Mouse (Mus musculus) MEL-GATA-1-ER (cell line): Measurements from ENCODE around the gene Rbfox1.
A peak's percentile ranks its signal among the peaks of the same experiment; 100 is the strongest.

Source experiments
- DNase-seq: peaks from one replicate; pipeline ENCODE4 v3.0.0-alpha.2; 2012; ENCODE audit warnings: low read depth; ENCODE audit errors: extremely low read depth

The Rbfox1 gene

DNA sequence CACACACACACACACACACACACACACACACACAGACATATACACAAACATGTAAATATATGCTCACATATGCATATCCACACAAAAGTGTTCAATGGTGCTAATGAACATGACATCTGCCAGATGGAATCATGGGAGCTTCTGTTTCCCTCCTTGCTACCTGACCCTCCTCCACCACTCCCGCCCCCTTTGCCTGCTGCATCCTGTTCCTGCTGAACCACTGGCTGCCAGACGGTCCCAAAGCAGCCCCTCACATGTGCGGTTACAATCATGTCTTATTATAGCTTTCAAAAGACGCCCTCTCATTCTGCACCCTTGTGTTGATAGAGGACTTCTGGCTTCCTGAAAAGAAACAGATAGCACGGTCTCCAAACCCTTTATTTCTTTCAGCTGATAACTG is 563.1 kb downstream of the Rbfox1 start:
- no peak for DNase-seq

DNA sequence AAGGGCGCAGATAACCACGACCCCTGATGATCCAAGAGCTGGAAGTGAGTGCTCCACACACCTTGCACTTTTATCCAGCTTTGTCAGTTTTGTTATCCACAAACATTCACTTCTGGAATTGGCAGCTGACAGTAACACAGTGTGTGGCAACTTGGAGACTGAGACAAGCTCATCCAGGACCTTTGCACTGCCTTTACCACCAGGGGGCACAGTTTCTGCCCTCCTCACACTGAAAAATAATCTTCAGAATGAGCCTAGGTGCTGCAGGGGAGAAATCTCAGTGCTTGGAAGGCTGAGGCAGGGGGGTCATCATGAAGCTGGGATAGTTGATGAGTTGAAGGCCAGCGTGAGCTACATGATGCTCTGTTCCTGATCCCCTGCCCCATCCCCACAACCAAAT is 570.2 kb downstream of the Rbfox1 start:
- DNase-seq = no peak

DNA sequence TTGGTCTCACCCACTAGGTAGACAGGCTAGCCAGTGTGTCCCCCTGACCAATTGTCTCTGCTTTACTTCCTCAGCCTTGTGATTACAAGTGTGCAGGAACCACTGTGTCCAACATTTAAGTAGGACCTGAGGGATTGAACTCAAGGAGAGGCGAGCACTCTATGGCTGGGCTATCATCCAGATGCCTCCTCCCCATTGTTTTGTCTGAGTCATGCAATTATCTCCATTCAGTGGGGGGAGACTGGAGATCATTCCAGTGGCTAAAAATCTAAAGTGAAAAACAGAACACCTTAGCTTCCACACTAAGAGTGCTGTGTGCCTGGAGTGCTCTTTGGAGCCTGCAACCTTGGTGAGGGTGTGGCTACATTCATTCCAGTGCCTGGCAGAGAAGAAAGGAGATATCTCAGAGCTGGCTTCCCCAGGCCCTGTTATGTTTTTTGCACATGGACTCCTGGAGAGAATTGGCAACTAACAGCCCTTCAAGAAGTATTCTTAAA is 594.0 kb downstream of the Rbfox1 start:
- DNase-seq = no peak

- no peak for DNase-seq
Observed at GRCm38 (mm10) chr16:6479616-6480410, 594.7 kb downstream of the Rbfox1 start.

GRCm38 (mm10) chr16:6480411-6480728 is 595.2 kb downstream of the Rbfox1 start:
- peak; percentile 1 for DNase-seq

DNA sequence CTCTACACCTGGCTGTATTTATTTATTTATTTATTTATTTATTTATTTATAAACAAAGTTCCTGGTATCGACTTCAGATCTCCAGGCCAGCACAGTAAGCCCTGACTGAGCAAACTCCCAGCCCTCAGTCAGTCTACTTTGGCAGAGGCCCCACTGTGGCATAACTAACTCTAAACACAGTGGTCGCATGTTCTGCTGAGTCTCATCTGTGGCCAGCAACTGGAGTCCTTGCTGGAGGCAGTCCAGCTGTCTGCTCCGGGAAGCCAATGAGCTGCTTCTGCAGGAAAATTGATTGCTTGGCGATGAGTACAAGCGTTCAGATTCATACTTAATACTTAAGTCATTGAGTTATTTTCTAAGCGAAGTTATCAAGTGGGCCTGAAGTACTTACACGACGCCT is 598.5 kb downstream of the Rbfox1 start:
- no peak for DNase-seq

DNA sequence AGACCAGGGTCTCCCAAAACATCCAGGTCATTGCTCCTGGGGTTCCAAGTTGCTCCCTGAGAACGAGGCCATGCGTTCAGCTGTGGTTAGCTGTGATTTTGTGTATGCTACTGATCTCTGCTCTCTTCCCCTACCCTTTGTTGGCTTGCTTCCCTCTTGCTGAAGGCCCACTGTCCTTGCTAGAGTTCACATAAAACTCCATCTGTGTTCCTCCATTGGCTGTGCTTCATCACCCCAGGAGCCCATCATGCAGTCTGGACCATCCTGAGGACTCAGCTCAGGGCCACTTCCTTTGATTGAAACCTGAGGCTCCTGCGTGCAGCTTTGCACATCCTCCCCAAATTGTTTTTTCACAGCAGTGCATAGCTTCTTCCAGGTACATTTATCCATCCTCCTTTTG is 600.5 kb downstream of the Rbfox1 start:
- no peak for DNase-seq

DNA sequence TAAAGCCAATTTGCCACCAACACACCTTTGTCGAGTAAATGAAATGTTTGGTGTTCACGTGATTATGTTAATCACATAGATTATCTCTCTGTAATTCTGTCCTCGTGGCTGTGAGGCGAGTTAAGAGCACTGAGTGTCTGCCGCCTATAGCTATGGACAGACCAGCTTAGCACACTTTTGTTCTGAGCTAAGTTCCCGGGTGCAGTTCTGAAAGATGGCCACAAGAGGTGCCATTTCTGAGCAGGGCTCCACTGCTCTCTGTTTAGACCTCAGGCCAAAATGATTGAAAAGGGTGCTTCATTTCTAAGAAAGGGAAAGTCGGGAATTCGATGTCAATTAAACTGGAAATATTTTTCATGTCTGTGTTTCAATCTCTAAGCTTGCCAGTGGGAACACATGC is 617.1 kb downstream of the Rbfox1 start:
- DNase-seq = no peak

DNA sequence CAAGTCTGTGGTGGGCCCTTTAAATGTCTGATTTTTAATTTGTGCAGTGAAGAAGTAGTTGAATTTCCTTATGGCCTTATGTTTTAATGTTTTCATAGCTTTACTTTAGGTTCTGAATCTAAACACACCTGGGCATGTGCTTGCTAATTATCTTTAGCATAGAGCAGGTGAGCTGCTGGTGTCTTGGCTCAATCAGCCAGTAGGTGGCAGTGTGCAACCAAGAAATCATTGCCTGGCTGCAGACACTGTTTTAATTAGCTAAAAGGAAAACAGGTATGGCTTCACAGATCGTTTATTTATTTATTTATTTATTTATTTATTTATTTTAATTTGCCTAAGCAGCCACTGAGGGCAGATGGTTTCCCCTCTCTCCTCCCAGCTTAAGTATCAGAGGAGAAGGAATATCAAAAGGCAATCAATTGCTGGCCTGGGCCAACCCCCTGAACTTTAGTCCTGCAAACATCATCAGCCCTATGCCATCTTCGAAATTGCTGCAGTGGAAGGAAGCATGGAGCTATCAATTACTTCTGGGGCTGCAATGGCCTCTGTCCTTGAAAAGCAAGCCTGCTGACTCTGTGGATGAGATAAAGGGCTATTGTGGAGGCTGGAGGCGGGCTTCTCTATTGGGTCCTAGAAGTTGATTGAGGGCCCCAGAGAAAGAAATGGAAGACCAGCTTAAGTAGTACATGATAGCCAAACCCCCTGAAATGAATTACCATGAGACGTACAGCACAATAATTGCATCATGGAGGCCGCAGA is 618.6 kb downstream of the Rbfox1 start:
- no peak for DNase-seq

- DNase-seq = no peak
Observed at GRCm38 (mm10) chr16:6508924-6509323, 623.8 kb downstream of the Rbfox1 start.

GRCm38 (mm10) chr16:6519474-6519873 is 634.3 kb downstream of the Rbfox1 start:
- DNase-seq = no peak

- DNase-seq = no peak
Observed at GRCm38 (mm10) chr16:6525507-6526170, 640.5 kb downstream of the Rbfox1 start.

- no peak for DNase-seq
Observed at GRCm38 (mm10) chr16:6531459-6531858, 646.3 kb downstream of the Rbfox1 start.

- DNase-seq = no peak
Observed at GRCm38 (mm10) chr16:6532077-6532995, 647.2 kb downstream of the Rbfox1 start.

- no peak for DNase-seq
Observed at GRCm38 (mm10) chr16:6555776-6556175, 670.6 kb downstream of the Rbfox1 start.

DNA sequence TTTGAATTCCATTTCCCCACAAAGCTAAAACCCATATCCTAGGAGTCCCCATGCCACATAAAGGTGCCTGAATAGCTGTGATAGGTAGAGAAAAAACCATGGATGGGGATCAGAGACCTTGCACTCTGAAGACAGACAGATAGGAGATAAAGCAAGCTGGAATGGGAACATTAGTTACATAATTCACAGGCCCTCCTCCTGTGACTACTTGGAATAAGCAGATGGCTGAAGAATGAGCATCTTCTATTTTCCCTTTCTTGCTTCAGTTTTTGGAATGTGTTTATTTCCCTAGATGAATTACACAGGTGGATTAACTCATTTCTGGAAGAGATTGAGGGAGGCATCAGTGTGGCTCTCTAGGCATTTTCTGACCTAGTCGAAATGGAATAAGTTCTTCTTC is 672.6 kb downstream of the Rbfox1 start:
- no peak for DNase-seq

DNA sequence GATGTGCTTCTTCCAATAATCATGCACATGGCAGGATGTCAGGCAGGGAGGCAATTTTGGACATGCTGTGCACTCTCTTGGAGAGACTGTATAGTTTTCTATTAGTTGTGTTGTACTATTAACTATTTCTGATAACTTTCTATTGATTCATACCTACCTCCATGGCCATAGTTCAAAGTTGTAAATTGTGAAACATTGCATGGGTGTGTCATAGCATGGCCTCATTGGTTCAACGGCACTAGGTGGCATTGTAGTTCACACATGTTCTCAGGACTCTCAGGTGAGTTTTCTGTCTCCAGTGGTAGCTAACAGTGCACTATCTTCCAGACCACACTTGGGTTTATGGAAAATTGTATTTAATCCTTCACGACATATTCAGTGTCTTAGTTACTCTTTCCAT is 699.5 kb downstream of the Rbfox1 start:
- DNase-seq = no peak

GRCm38 (mm10) chr16:6585204-6585603 is 700.0 kb downstream of the Rbfox1 start:
- no peak for DNase-seq

- DNase-seq = no peak
Observed at GRCm38 (mm10) chr16:6616526-6616925, 731.4 kb downstream of the Rbfox1 start.

DNA sequence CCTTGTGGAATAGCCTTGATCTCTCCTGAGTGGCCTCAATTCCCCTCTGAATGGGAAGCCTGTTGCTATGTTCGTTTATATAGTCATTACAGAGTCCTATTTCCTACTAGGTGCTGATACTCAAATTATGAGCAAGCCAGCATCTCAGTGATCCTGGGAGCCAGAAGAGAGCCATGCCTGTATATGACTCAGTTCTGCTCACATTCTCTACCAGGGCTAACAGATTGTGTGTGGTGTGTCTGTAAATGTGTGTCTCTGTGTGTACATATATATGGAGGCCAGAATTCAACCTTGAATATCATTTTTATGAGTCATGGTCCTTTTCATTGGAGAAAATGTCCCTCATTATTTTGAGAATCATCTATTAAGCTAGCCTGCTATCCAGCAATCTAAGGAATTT is 755.2 kb downstream of the Rbfox1 start:
- no peak for DNase-seq

DNA sequence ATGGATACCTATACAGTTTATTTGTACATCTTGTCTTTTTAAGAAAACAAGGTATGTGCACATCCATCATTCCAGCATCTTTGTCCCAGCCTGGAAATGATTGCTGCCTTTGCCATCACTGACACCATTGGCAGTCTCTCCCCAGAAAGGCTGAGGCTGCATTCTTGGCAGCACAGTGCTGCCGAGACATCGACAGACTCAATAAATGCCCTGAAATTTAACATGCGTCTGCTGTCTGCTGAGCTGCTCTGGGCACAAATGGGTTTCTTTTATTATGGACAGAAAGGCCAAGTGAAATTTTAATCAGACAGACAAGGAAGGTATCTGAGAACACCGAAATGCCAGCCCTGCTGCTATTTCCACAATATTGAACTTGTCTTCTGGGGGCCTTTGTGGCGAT is 761.8 kb downstream of the Rbfox1 start:
- no peak for DNase-seq
